Mouse (Mus musculus): ENCODE data around the gene Id3. TPM values are rescaled to one million over a fixed set of nuclear protein-coding genes. Genes with fewer than 3 reads are reported as not detected.

Id3 gene
- total RNA-seq, 1 experiment from 2014 or later = not detected

Other genes with a start within 250 kb of the Id3 start
- 9.4 and 10.9 TPM in 2 replicates for gene Cnr2, start 248.1 kb upstream of the Id3 start, total RNA-seq (2017)
- 70.8 and 71.5 TPM in 2 replicates for gene Fuca1, start 222.8 kb upstream of the Id3 start, total RNA-seq (2017)
- gene Hmgcl, start 197.0 kb upstream of the Id3 start, total RNA-seq (2017) = 23.8 and 48.2 TPM in 2 replicates
- 4.1 and 4.2 TPM in 2 replicates for gene Gale, start 179.8 kb upstream of the Id3 start, total RNA-seq (2017)
- gene Lypla2, start 170.9 kb upstream of the Id3 start, total RNA-seq (2017) = 11.0 and 16.1 TPM in 2 replicates
- 21.1 and 30.6 TPM in 2 replicates for gene Pithd1, start 156.2 kb upstream of the Id3 start, total RNA-seq (2017)
- gene Eloa, start 121.7 kb upstream of the Id3 start, total RNA-seq (2017) = 48.3 and 52.5 TPM in 2 replicates
- gene Rpl11, start 90.1 kb upstream of the Id3 start, total RNA-seq (2017) = 1,101 and 1,166 TPM in 2 replicates
- gene E2f2, start 28.9 kb downstream of the Id3 start, total RNA-seq (2017) = 4.3 and 6.8 TPM in 2 replicates
- not detected in 2 replicates for gene Asap3, start 62.9 kb downstream of the Id3 start, total RNA-seq (2017)
- gene Tcea3, start 104.2 kb downstream of the Id3 start, total RNA-seq (2017) = not detected in 2 replicates
- gene Zfp46, start 141.2 kb downstream of the Id3 start, total RNA-seq (2017) = 9.5 and 11.2 TPM in 2 replicates
- 225 and 262 TPM in 2 replicates for gene Hnrnpr, start 167.4 kb downstream of the Id3 start, total RNA-seq (2017)